ENCODE assay signal across 8 mouse cellular contexts in the genomic region with DNA sequence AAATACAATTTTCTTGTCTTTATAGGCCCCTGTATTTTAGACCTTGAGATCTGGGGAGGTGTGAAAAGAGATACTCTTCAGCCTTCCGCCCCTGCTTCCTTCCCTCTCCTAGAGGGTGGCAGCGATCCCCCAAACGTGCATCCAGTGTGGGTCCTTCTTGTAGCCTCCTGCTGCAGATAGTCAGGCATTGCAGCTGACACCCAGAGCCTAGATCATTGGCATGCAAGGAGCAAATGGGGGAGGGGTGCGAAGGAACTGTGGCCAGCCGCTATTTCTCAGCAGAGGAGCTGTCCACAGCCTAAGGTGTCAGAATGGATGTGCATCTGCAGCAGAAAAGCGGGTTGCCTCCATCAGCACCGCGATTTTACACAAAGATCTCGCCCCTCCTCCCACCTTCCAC.
DNase-seq lines count a peak whose midpoint lies in the region; ATAC-seq and TF ChIP-seq lines count a peak whose summit lies in the region.

No protein-coding gene starts in this region.

- no peak overlapping the region for H3K4me3 ChIP-seq in lung, postnatal 0 days (ENCODE audit: low read depth, low read length)
- no peak overlapping the region for H3K4me3 ChIP-seq in forebrain, embryonic 11.5 days (ENCODE audit: low read depth, low read length)
- no peak overlapping the region for H3K4me3 ChIP-seq in hindbrain, embryonic 14.5 days (replicated peaks; ENCODE audit: low read length)
- no peak overlapping the region for H3K4me3 ChIP-seq in neural tube, embryonic 13.5 days

- 6% methylated on average over 9 of the region's 9 CpGs for WGBS in lung, postnatal 0 days
- WGBS in forebrain, embryonic 11.5 days = 12% methylated on average over 9 of the region's 9 CpGs
- 5% methylated on average over 9 of the region's 9 CpGs for WGBS in hindbrain, embryonic 14.5 days
- WGBS in neural tube, embryonic 13.5 days = 8% methylated on average over 9 of the region's 9 CpGs

- H3K27ac ChIP-seq in lung, postnatal 0 days (ENCODE audit: low read length) = no peak overlapping the region
- H3K27ac ChIP-seq in forebrain, embryonic 11.5 days (ENCODE audit: low read depth, low read length) = no peak overlapping the region
- peak overlapping the region; percentile 93 for H3K27ac ChIP-seq in hindbrain, embryonic 14.5 days
- H3K27ac ChIP-seq in neural tube, embryonic 13.5 days (replicated peaks) = peak overlapping the region; percentile 87

- no peak overlapping the region for H3K9ac ChIP-seq in lung, postnatal 0 days (replicated peaks; ENCODE audit: low read depth)
- H3K9ac ChIP-seq in forebrain, embryonic 11.5 days (ENCODE audit: low read length) = no peak overlapping the region
- peak overlapping the region; percentile 14 for H3K9ac ChIP-seq in hindbrain, embryonic 14.5 days
- H3K9ac ChIP-seq in neural tube, embryonic 13.5 days = peak overlapping the region; percentile 49; the same call in 1 of the 2 replicates

- no peak overlapping the region for H3K4me2 ChIP-seq in lung, postnatal 0 days (replicated peaks; ENCODE audit: low read depth, low read length)
- H3K4me2 ChIP-seq in forebrain, embryonic 11.5 days (ENCODE audit: low read depth, low read length, severe bottlenecking) = 0 out of 2 replicates have a peak overlapping the region, but pooled peaks have one; percentile 21
- H3K4me2 ChIP-seq in hindbrain, embryonic 14.5 days (replicated peaks) = peak overlapping the region; percentile 38
- H3K4me2 ChIP-seq in neural tube, embryonic 13.5 days = peak overlapping the region; percentile 34

- TF ChIP-seq EP300 in lung, postnatal 0 days (IDR thresholded peaks at IDR 0.05) = no peak

- no peak for TF ChIP-seq CTCF in lung, postnatal 0 days (IDR thresholded peaks at IDR 0.05)

- no peak for ATAC-seq in lung, postnatal 0 days
- peak; percentile 86 for ATAC-seq in forebrain, embryonic 11.5 days (replicated peaks; ENCODE audit: low FRiP score)
- ATAC-seq in hindbrain, embryonic 14.5 days (ENCODE audit: low FRiP score) = peak; percentile 86
- ATAC-seq in neural tube, embryonic 13.5 days (ENCODE audit: low read depth) = peak; percentile 88

- H3K4me1 ChIP-seq in lung, postnatal 0 days (ENCODE audit: insufficient read depth, low read depth, low read length) = no peaks in the 10 kb centered on the region
- no peaks in the 10 kb centered on the region; the same call in 1 of the 2 replicates for H3K4me1 ChIP-seq in forebrain, embryonic 11.5 days (replicated peaks; ENCODE audit: control insufficient read depth, insufficient read depth, low read length)
- H3K4me1 ChIP-seq in hindbrain, embryonic 14.5 days (replicated peaks; ENCODE audit: control insufficient read depth, insufficient read depth, low read length) = peaks cover 25% of the 10 kb centered on the region; the same call in 1 of the 2 replicates
- H3K4me1 ChIP-seq in neural tube, embryonic 13.5 days (replicated peaks) = peaks cover 21% of the 10 kb centered on the region

- H3K27me3 ChIP-seq in lung, postnatal 0 days (replicated peaks; ENCODE audit: insufficient read depth, low read length) = no peaks in the 10 kb centered on the region
- no peaks in the 10 kb centered on the region for H3K27me3 ChIP-seq in forebrain, embryonic 11.5 days (ENCODE audit: control insufficient read depth, insufficient read depth, low read length)
- H3K27me3 ChIP-seq in hindbrain, embryonic 14.5 days (ENCODE audit: control insufficient read depth, insufficient read depth, low read length) = peaks cover 13% of the 10 kb centered on the region; the same call in 1 of the 2 replicates
- H3K27me3 ChIP-seq in neural tube, embryonic 13.5 days = peaks cover 9% of the 10 kb centered on the region

- H3K9me3 ChIP-seq in lung, postnatal 0 days (ENCODE audit: low read length) = no peaks in the 10 kb centered on the region
- H3K9me3 ChIP-seq in forebrain, embryonic 11.5 days (ENCODE audit: control insufficient read depth, low read length) = no peaks in the 10 kb centered on the region
- H3K9me3 ChIP-seq in hindbrain, embryonic 14.5 days (ENCODE audit: control insufficient read depth, low read length) = no peaks in the 10 kb centered on the region
- no peaks in the 10 kb centered on the region for H3K9me3 ChIP-seq in neural tube, embryonic 13.5 days

- peak; percentile 6 for DNase-seq in lung, postnatal 0 days (ENCODE audit: low spot score)
- DNase-seq in lung, postnatal 25 days (ENCODE audit: low spot score) = no peak
- DNase-seq in forebrain, embryonic 11.5 days (ENCODE audit: low spot score) = peak; percentile 69
- peak; percentile 74 for DNase-seq in hindbrain, embryonic 14.5 days (ENCODE audit: low spot score)
- DNase-seq in adipocyte (ENCODE audit: low spot score) = no peak
- DNase-seq in B cell, adult 2 months = no peak
- DNase-seq in thymus, postnatal 14 days = no peak

- H3K36me3 ChIP-seq in lung, postnatal 0 days (ENCODE audit: insufficient read depth, low read length) = no peaks in the 10 kb centered on the region
- H3K36me3 ChIP-seq in forebrain, embryonic 11.5 days (ENCODE audit: control insufficient read depth, insufficient read depth, low read length) = no peaks in the 10 kb centered on the region
- no peaks in the 10 kb centered on the region for H3K36me3 ChIP-seq in hindbrain, embryonic 14.5 days (replicated peaks; ENCODE audit: control insufficient read depth, insufficient read depth)
- H3K36me3 ChIP-seq in neural tube, embryonic 13.5 days = no peaks in the 10 kb centered on the region

Comparison
In these comparisons a context has a peak if more than half of its experiments do, and no peak if none do; other contexts are left out.
1. DNase-seq: peak in lung, postnatal 0 days (single experiment), forebrain, embryonic 11.5 days (single experiment) and hindbrain, embryonic 14.5 days (single experiment); none in lung, postnatal 25 days (single experiment), adipocyte (single experiment), B cell, adult 2 months (0 of 2) and thymus, postnatal 14 days (single experiment).
2. H3K27ac ChIP-seq: peak in hindbrain, embryonic 14.5 days (single experiment) and neural tube, embryonic 13.5 days (single experiment); none in lung, postnatal 0 days (single experiment) and forebrain, embryonic 11.5 days (single experiment).
3. H3K9ac ChIP-seq: peak in hindbrain, embryonic 14.5 days (single experiment) and neural tube, embryonic 13.5 days (single experiment); none in lung, postnatal 0 days (single experiment) and forebrain, embryonic 11.5 days (single experiment).